Comparison of ENCODE assay signal across 18 mouse cellular contexts in genomic region chr4:25713907-25714306, GRCm38 (mm10).
"Had no signal": no experiment of that assay in that cellular context is flagged by ENCODE, and none has a peak within 500 bp of the region (broad histone marks: within the 10 kb centered on the region; RNA-seq: fewer than 3 reads in every experiment).

No protein-coding gene starts in this region.

- DNase-seq: kidney, adult 9 months; kidney, postnatal 14 days; kidney, postnatal 4 days; layer of hippocampus, adult 9-11 months; liver; lung, adult 18-20 months; lung, postnatal 10 days; lung, postnatal 36 days; thymus, adult 18-20 months; thymus, postnatal 36 days had no signal

- H3K36me3 ChIP-seq: limb, embryonic 10.5 days; limb, embryonic 13.5 days; liver, embryonic 12.5 days; liver, embryonic 15.5 days; lung, embryonic 15.5 days; midbrain, embryonic 12.5 days had no signal

- ATAC-seq: liver, embryonic 12.5 days; midbrain, embryonic 16.5 days had no signal

- H3K27ac ChIP-seq: limb, embryonic 10.5 days; limb, embryonic 13.5 days; liver, embryonic 12.5 days; liver, embryonic 15.5 days; lung, embryonic 15.5 days; midbrain, embryonic 12.5 days had no signal

- H3K9me3 ChIP-seq: limb, embryonic 10.5 days; liver, embryonic 15.5 days; lung, embryonic 15.5 days had no signal

- H3K4me3 ChIP-seq: limb, embryonic 10.5 days; limb, embryonic 13.5 days; liver, embryonic 12.5 days; liver, embryonic 15.5 days; lung, embryonic 15.5 days; megakaryocyte, embryonic 14.5 days; midbrain, embryonic 12.5 days had no signal

- H3K4me2 ChIP-seq: limb, embryonic 13.5 days; liver, embryonic 12.5 days; liver, embryonic 15.5 days; lung, embryonic 15.5 days; midbrain, embryonic 12.5 days had no signal

- H3K27me3 ChIP-seq: limb, embryonic 13.5 days; liver, embryonic 12.5 days; liver, embryonic 15.5 days; lung, embryonic 15.5 days; megakaryocyte, embryonic 14.5 days; midbrain, embryonic 12.5 days had no signal

- H3K9ac ChIP-seq: limb, embryonic 13.5 days; liver, embryonic 12.5 days; liver, embryonic 15.5 days; lung, embryonic 15.5 days; midbrain, embryonic 12.5 days had no signal

- H3K4me1 ChIP-seq: limb, embryonic 10.5 days; limb, embryonic 13.5 days; liver, embryonic 12.5 days; liver, embryonic 15.5 days; lung, embryonic 15.5 days; megakaryocyte, embryonic 14.5 days; midbrain, embryonic 12.5 days had no signal
